Mouse (Mus musculus): Measurements from ENCODE around the gene 2210016L21Rik. TPM values are rescaled to one million over a fixed set of nuclear protein-coding genes. Genes with fewer than 3 reads are reported as not detected.

Gene 2210016L21Rik
- polyA plus RNA-seq, 1 experiment from 2014 or later, result 62.8 TPM

DNA sequence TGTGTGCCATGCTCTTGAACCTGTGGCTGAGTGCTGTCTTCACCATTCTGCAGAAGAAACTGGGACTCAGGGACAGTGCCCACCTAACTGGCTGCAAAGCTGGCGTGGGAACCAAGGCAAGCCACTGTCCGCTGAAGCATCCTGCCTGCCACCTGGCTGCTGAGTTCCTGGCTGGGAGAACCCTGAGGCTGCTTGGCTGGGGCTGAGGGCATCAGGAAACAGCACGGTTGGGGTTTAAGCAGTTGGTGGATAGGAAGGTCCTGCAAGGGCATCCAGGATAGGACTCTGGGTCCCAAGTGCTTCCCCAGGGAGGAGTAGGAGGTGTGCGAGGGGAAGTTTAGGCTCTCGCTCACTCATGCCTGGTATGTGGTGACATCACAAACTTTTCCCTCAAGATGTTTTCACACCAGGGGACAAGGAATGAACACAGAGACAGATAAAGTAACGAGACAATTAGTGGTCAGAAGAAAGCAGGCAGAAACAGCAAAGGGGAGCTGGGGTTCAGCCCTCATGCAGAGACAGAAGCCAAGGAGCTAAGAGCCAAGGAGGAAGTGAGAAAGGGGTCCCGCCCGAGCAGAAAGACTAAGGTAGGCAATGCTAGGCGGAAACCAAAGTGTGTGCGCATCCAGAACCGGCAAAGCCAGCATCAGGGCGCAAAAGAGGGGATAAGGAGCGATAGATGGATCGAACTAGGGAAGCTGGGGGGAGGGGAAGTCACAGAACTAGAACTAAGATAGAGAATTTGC lies 25.7 kb downstream of the 2210016L21Rik start:
- Histone ChIP-seq H3K9me3 (replicated peaks) (no peaks in the 10 kb centered on the region), H3K4me2 (peak overlapping the region; percentile 48), H3K9ac (peak overlapping the region; percentile 23; the same call in 1 of the 2 replicates), H3K4me1 (peaks cover 59% of the 10 kb centered on the region), H3K4me3 (replicated peaks) (peak overlapping the region; percentile 49; the same call in 1 of the 2 replicates), H3K27me3 (0 out of 2 replicates have a peak, but pooled peaks cover 4% of the 10 kb centered on the region), H3K36me3 (no peaks in the 10 kb centered on the region), H3K27ac (peak overlapping the region; percentile 95)
- ATAC-seq (replicated peaks; ENCODE audit: low FRiP score), result no peak
- 36% methylated on average over 14 of the region's 14 CpGs for WGBS

DNA sequence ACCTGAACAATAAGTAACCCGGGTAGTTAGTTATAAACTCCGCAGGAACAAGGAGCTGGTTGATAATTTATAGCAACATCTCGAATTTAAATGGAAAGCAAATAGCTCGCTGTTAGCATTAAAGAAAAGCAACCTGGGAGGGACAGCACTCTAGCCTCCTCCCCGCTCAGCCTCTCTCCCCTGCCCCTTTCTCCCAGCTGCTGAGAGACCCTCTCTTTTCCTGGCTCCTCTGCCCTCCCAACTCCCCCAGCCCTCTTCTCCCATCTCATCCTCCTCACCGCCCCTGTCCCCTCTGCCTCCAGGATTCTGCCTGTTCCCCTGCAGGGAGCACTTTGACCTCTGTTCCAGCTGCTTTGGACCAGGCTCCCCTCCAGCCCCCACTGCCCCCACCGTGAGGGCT lies 26.7 kb downstream of the 2210016L21Rik start:
- peak; percentile 55 for ATAC-seq (replicated peaks; ENCODE audit: low FRiP score)
- WGBS, result 11% methylated on average over 7 of the region's 7 CpGs
- Histone ChIP-seq H3K9me3 (replicated peaks) (no peaks in the 10 kb centered on the region), H3K4me2 (peak overlapping the region; percentile 54), H3K27ac (peak overlapping the region; percentile 95), H3K36me3 (no peaks in the 10 kb centered on the region), H3K4me3 (replicated peaks) (peak overlapping the region; percentile 49), H3K9ac (peak overlapping the region; percentile 54), H3K27me3 (0 out of 2 replicates have a peak, but pooled peaks cover 4% of the 10 kb centered on the region), H3K4me1 (peaks cover 62% of the 10 kb centered on the region)

DNA sequence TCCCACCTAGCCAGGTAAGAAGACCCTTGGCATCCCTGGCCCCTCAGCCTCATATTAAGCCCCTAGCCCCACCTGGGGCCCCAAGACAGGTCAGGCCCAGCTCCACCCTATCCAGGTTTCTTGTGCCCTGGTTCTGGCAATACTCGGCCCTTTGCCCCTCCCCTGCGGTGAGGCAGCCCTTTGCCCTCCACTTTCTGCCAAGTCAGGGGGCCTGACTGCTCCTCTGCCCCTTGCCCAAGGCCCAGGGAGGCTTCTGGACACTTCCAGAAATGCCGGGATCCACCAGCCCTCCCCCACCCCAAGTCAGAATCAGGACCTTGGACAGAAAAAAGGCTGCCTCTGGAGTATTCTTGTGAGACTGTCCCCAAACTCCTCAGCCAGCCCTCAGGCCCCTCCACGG lies 27.1 kb downstream of the 2210016L21Rik start:
- Histone ChIP-seq H3K36me3 (no peaks in the 10 kb centered on the region), H3K4me1 (peaks cover 61% of the 10 kb centered on the region), H3K27ac (peak overlapping the region; percentile 95), H3K9me3 (replicated peaks) (no peaks in the 10 kb centered on the region), H3K9ac (peak overlapping the region; percentile 54), H3K4me2 (peak overlapping the region; percentile 54), H3K27me3 (0 out of 2 replicates have a peak, but pooled peaks cover 4% of the 10 kb centered on the region), H3K4me3 (replicated peaks) (peak overlapping the region; percentile 49)
- peak; percentile 42 for ATAC-seq (replicated peaks; ENCODE audit: low FRiP score)
- WGBS, result 12% methylated on average over 4 of the region's 4 CpGs

DNA sequence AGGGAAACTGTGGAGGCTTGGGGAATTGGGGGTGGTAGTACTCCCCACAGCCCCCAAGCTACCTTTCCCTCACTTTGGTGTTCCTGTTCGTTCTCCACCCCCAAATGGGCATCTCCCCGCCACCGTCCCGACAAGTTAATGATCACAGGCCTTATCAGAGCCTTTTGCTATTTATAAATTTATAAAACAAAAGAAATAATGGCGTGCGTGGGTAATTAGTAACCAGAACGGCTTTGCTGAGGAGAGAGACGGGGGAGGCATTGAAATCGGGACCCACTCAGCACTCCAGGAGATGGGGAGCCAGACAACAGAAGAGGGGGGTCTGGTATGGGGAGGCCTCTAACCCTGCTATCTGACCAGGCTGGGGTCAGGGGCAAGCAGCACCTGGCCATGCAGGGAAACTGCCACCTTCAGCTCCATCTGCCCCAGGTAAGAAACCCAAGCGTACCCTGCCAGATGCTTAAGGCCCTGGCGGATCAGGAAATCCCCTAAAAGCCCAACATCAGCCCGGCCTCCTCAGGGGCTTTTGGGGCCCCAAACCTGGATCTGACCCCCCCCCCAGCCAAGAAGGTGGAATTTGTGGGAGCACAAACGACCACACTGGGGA lies 27.8 kb downstream of the 2210016L21Rik start:
- Histone ChIP-seq H3K36me3 (no peaks in the 10 kb centered on the region), H3K4me1 (peaks cover 55% of the 10 kb centered on the region), H3K9ac (peak overlapping the region; percentile 54), H3K4me3 (replicated peaks) (peak overlapping the region; percentile 49), H3K27me3 (0 out of 2 replicates have a peak, but pooled peaks cover 4% of the 10 kb centered on the region), H3K9me3 (replicated peaks) (no peaks in the 10 kb centered on the region), H3K4me2 (peak overlapping the region; percentile 54), H3K27ac (peak overlapping the region; percentile 95)
- no peak for ATAC-seq (replicated peaks; ENCODE audit: low FRiP score)
- 47% methylated on average over 13 of the region's 13 CpGs for WGBS

DNA sequence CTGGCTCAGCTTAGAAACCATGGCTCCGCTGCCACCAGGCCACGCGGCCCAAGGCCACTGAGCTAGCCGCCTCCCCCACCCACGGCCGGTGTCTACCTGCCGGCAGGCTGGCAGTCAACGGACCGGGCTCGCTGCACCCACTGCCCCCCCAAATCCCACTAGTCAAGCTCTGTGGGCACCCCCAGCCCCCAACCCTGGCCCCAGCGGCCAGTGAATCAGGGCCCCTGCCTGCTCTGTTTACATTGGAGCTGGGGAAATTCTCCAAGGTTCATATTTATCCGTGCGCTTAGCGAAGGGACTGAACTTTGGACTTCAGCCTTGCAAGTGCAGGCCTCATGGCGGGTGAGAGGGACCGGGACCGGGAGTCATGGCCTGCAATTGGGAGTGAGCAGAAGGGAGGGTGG lies 28.9 kb downstream of the 2210016L21Rik start, which contains the start of gene Hnf1a:
Gene Hnf1a (minus strand): TSS at position 271 of the 404 bp plus-strand sequence.
- peak within 1 kb of the TSS; percentile 95 for H3K27ac ChIP-seq
- no peaks in the 10 kb centered on the region for H3K36me3 ChIP-seq
- H3K4me1 ChIP-seq, result peaks cover 44% of the 10 kb centered on the region
- H3K4me2 ChIP-seq, result peak within 1 kb of the TSS; percentile 54
- H3K4me3 ChIP-seq (replicated peaks), result peak within 1 kb of the TSS; percentile 49
- ATAC-seq (replicated peaks; ENCODE audit: low FRiP score), result peak; percentile 23; the same call in 1 of the 2 replicates
- peak within 1 kb of the TSS; percentile 54 for H3K9ac ChIP-seq
- H3K9me3 ChIP-seq (replicated peaks), result no peaks in the 10 kb centered on the region
- 51% methylated on average over 17 of the region's 17 CpGs for WGBS
- 0 out of 2 replicates have a peak, but pooled peaks cover 4% of the 10 kb centered on the region for H3K27me3 ChIP-seq

DNA sequence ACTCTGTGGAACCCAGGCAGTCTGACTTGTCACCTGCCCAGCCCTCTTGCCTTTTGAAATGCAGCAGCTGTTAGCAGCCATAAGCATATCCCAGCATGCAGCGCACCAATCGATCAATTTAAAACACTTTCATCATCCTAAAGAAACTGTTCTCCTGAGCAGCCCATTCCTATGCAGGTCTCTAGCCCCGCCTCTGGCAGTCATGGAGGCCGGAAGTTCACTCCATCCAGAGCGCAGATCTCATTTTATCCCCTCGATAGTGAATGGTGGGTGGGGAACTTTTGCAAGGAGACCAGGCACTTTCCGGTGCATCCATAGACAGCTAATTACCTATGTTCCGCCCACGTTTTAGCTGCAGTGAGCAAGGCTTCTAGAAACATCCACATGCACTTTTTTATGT lies 30.2 kb downstream of the 2210016L21Rik start:
- Histone ChIP-seq H3K36me3 (no peaks in the 10 kb centered on the region), H3K9me3 (replicated peaks) (no peaks in the 10 kb centered on the region), H3K4me2 (peak overlapping the region; percentile 54), H3K9ac (no peak overlapping the region), H3K27me3 (0 out of 2 replicates have a peak, but pooled peaks cover 4% of the 10 kb centered on the region), H3K4me3 (replicated peaks) (peak overlapping the region; percentile 49), H3K4me1 (peaks cover 38% of the 10 kb centered on the region), H3K27ac (no peak overlapping the region)
- WGBS, result 77% methylated on average over 9 of the region's 9 CpGs
- no peak for ATAC-seq (replicated peaks; ENCODE audit: low FRiP score)

DNA sequence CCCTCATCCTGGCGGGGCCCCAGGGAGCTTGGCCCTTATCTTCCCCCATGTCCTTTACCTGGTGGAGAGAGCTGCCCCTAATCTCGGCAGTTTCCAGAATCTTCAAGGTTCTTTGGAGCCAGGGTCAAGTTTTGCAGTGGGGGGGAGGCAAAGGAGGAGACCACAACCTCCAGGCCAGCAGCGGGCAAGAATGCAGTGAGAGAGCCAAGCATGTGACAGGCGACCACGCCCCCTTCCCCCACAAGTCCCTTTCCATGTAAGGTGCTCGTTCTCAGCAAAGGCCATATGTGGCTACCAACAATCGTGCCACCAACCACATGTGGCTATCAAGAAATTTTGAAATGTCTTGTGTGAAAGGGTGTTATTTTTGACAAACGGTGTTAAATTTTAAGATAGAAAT lies 31.2 kb downstream of the 2210016L21Rik start:
- WGBS, result 79% methylated on average over 8 of the region's 8 CpGs
- Histone ChIP-seq H3K36me3 (no peaks in the 10 kb centered on the region), H3K4me2 (no peak overlapping the region), H3K9me3 (replicated peaks) (no peaks in the 10 kb centered on the region), H3K4me3 (replicated peaks) (no peak overlapping the region), H3K27ac (no peak overlapping the region), H3K9ac (no peak overlapping the region), H3K27me3 (0 out of 2 replicates have a peak, but pooled peaks cover 2% of the 10 kb centered on the region), H3K4me1 (peaks cover 28% of the 10 kb centered on the region)
- no peak for ATAC-seq (replicated peaks; ENCODE audit: low FRiP score)

DNA sequence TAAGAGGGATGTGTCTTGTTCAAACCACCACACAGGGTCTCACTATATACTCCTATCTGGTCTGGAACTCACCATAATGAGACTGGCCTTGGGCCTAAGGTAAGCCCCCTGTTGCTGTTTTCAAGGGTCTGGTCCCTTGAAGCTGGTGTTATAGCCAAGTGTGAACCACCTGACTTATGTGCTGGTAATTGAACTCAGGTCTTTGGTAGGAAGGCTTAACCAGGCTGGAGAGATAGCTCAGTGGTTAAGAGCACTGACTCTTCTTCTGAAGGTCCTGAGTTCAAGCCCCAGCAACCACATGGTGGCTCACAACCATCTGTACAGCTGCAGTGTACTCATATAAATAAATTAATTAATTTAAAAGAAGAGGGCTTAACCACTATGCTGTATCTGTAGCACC lies 35.0 kb downstream of the 2210016L21Rik start:
- Histone ChIP-seq H3K27me3 (no peaks in the 10 kb centered on the region), H3K27ac (no peak overlapping the region), H3K4me1 (peaks cover 35% of the 10 kb centered on the region), H3K4me3 (replicated peaks) (no peak overlapping the region), H3K9me3 (replicated peaks) (no peaks in the 10 kb centered on the region), H3K36me3 (no peaks in the 10 kb centered on the region), H3K9ac (no peak overlapping the region), H3K4me2 (no peak overlapping the region)
- no peak for ATAC-seq (replicated peaks; ENCODE audit: low FRiP score)

DNA sequence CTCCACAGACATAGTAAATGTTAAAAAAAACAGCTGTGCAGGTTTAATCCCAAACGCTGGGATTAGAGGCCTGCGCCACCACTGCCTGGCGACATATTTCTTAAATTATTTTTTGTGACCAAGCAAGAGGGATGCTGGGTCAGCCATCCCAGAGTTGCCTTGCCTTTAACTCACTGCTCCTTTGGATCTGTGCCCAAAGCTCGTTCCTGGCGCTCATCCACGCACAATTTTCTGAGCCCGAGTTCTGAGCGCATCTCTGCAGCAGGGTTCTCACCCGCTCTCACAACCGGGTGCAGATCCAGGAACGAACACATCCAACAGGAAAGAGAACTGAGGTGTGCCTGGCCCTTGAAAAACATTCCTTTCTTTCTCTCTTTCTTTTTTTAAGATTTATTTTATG lies 36.5 kb downstream of the 2210016L21Rik start:
- H3K4me3 ChIP-seq (replicated peaks), result no peak overlapping the region
- 66% methylated on average over 11 of the region's 11 CpGs for WGBS
- H3K9me3 ChIP-seq (replicated peaks), result no peaks in the 10 kb centered on the region
- no peak overlapping the region for H3K9ac ChIP-seq
- no peaks in the 10 kb centered on the region for H3K36me3 ChIP-seq
- no peak overlapping the region for H3K27ac ChIP-seq
- no peak for ATAC-seq (replicated peaks; ENCODE audit: low FRiP score)
- peaks cover 29% of the 10 kb centered on the region for H3K4me1 ChIP-seq
- H3K4me2 ChIP-seq, result no peak overlapping the region
- H3K27me3 ChIP-seq, result no peaks in the 10 kb centered on the region

DNA sequence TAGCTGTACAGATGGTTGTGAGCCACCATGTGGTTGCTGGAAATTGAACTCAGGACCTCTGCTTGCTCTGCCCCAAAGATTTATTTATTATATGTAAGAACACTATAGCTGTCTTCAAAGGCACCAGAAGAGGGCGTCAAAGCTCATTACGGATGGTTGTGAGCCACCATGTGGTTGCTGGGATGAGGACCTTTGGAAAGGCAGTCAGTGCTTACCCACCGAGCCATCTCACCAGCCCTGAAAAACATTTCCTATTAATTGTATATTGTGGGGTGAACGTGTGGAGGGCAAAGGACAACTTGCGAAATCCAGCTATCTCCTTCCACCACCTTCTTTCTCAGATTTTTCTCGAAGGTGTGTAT lies 36.9 kb downstream of the 2210016L21Rik start:
- H3K27ac ChIP-seq, result peak overlapping the region; percentile 23; the same call in 1 of the 2 replicates
- peak overlapping the region; percentile 83 for H3K4me2 ChIP-seq
- peaks cover 29% of the 10 kb centered on the region for H3K4me1 ChIP-seq
- no peak overlapping the region for H3K9ac ChIP-seq
- H3K36me3 ChIP-seq, result no peaks in the 10 kb centered on the region
- no peaks in the 10 kb centered on the region for H3K9me3 ChIP-seq (replicated peaks)
- no peak for ATAC-seq (replicated peaks; ENCODE audit: low FRiP score)
- H3K27me3 ChIP-seq, result no peaks in the 10 kb centered on the region
- WGBS, result 3% methylated on average over 6 of the region's 6 CpGs
- H3K4me3 ChIP-seq (replicated peaks), result peak overlapping the region; percentile 43

DNA sequence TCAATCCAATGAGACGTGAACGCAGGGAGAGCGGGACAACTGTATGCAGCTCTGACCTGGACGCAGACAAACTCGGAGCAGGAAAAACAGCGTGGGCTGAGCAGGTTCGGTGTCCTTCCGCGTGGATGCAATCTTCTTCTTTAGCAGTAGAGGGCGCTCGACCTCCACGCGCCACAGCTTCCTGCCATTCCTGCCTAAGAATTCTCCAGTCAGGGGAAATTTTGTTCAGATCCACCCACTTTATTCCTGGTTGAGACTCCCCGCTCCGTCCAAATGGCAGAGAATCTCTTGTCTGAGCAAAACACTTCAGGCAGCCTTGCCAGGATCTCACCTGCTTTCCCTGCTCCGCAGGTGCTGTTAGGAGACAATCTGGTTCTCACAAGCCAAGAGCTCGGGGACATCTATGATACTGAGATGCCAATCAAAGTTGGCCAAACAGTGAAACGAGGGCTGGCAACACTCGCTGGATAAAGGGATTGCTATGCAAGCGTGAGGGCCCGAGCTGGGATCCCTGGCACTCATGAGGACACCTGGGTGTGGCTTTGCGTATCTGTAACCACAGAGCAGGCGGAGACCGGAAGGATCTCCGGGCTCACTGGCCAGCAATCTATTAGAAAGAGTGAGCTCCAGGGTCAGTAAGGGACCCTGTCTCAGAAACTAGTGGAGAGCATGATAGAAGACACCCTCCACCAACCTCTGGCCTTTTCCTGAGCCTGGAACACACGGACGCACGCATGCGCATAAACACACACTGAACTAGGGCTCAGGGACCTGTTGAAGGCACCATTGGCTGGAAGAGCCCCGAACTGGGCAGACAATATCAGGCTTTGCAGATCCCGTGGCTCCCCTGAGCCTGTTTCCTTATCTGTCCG lies 37.5 kb downstream of the 2210016L21Rik start:
- Histone ChIP-seq H3K27ac (peak overlapping the region; percentile 23; the same call in 1 of the 2 replicates), H3K36me3 (no peaks in the 10 kb centered on the region), H3K4me2 (peak overlapping the region; percentile 83), H3K27me3 (no peaks in the 10 kb centered on the region), H3K4me3 (replicated peaks) (peak overlapping the region; percentile 43), H3K9me3 (replicated peaks) (no peaks in the 10 kb centered on the region), H3K4me1 (peaks cover 29% of the 10 kb centered on the region), H3K9ac (peak overlapping the region; percentile 31)
- peak; percentile 57; the same call in 1 of the 2 replicates for ATAC-seq (replicated peaks; ENCODE audit: low FRiP score)
- 7% methylated on average over 32 of the region's 32 CpGs for WGBS
